Mouse (Mus musculus) G1E (cell line): ENCODE results near the gene Scn3a. TPM values are rescaled to one million over a fixed set of nuclear protein-coding genes. Genes with fewer than 3 reads are reported as not detected.
"Not testable (repeated sequence)": the region's sequence is repeated elsewhere in the genome, so short reads cannot be mapped to it uniquely, and the experiment has no call there.

Source experiments
- ATAC-seq: 2 replicates; pipeline ENCODE4 v1.8.0; 2016; ENCODE audit warnings: mild to moderate bottlenecking; ENCODE audit not compliant: insufficient number of reproducible peaks, poor library complexity, low FRiP score, severe bottlenecking; ENCODE audit errors: extremely low read depth
- DNase-seq: peaks from one replicate; pipeline ENCODE4 v3.0.0; 2012; ENCODE audit warnings: low spot score
- H3K27me3 ChIP-seq: 2 replicates; pipeline ENCODE4 v1.6.1; 2012; ENCODE audit warnings: mild to moderate bottlenecking, low read length, inconsistent platforms; ENCODE audit not compliant: insufficient read depth
- H3K36me3 ChIP-seq: replicated peaks from 2 replicates; pipeline ENCODE3; 2012; ENCODE audit warnings: mild to moderate bottlenecking, inconsistent platforms
- H3K4me1 ChIP-seq: 2 replicates; pipeline ENCODE4 v1.6.1; 2012; ENCODE audit warnings: low read depth, low read length, inconsistent platforms, mixed read lengths; ENCODE audit not compliant: insufficient read depth
- H3K4me3 ChIP-seq: 2 replicates; pipeline ENCODE4 v1.5.1; 2012; ENCODE audit warnings: low read depth, mild to moderate bottlenecking, inconsistent platforms, low read length, moderate library complexity, mixed read lengths
- H3K9me3 ChIP-seq: replicated peaks from 2 replicates; pipeline ENCODE4 v1.6.1; 2012; ENCODE audit warnings: inconsistent platforms
- CTCF ChIP-seq: IDR thresholded peaks from 2 replicates; pipeline ENCODE4 v1.5.1; 2012; ENCODE audit warnings: low read depth, low read length, inconsistent platforms, mixed read lengths
- GATA1 ChIP-seq: IDR thresholded peaks from 2 replicates; pipeline ENCODE4 v1.6.1; 2012; ENCODE audit warnings: borderline replicate concordance, low read length, inconsistent platforms, mixed read lengths
- GATA2 ChIP-seq: IDR thresholded peaks from 2 replicates; pipeline ENCODE4 v1.6.1; 2012; ENCODE audit warnings: low read depth, low read length, inconsistent platforms, borderline replicate concordance
- POLR2AphosphoS5 ChIP-seq: IDR thresholded peaks from 2 replicates; pipeline ENCODE4 v1.6.1; 2012; ENCODE audit warnings: low read depth, low read length, inconsistent platforms; ENCODE audit not compliant: insufficient replicate concordance
- TAL1 ChIP-seq: conservative IDR thresholded peaks from 2 replicates; pipeline ENCODE4 v1.6.1; 2012; ENCODE audit warnings: low read depth, low read length, inconsistent platforms, mixed read lengths
- polyA plus RNA-seq: library from polyadenylated mRNA; stranded (reverse); fragments of >175 nt; gene quantifications from 2 replicates; pipeline ENCODE4 v1.2.3, GENCODE M21; 2012
- total RNA-seq, 2 experiments: library from RNA; stranded (forward) in 1 of 2; stranded (reverse) in 1 of 2; fragments of 200-1000 nt in 1 of 2; fragments of >200 nt in 1 of 2; fragmentation: Nextera tagmentation in 1 of 2; gene quantifications; 2 replicates each; pipeline ENCODE4 v1.2.3; 2014 to 2017

Gene Scn3a
- total and polyA plus RNA-seq, 3 experiments = 0.11 TPM; not detected in 2

- TF ChIP-seq TAL1 = no peak
- TF ChIP-seq CTCF = no peak
- TF ChIP-seq GATA2 = no peak
- no peak for TF ChIP-seq POLR2AphosphoS5
- TF ChIP-seq GATA1 = no peak
- H3K9me3 ChIP-seq = peaks cover 15% of the 10 kb centered on the region
- no peaks in the 10 kb centered on the region for H3K36me3 ChIP-seq
- H3K4me3 ChIP-seq = no peak overlapping the region
- DNase-seq = no peak
- H3K27me3 ChIP-seq = no peaks in the 10 kb centered on the region
- no peaks in the 10 kb centered on the region for H3K4me1 ChIP-seq
- no peak for ATAC-seq
Measured at GRCm38 (mm10) chr2:65471311-65471882, 96.0 kb downstream of the Scn3a start.

DNA sequence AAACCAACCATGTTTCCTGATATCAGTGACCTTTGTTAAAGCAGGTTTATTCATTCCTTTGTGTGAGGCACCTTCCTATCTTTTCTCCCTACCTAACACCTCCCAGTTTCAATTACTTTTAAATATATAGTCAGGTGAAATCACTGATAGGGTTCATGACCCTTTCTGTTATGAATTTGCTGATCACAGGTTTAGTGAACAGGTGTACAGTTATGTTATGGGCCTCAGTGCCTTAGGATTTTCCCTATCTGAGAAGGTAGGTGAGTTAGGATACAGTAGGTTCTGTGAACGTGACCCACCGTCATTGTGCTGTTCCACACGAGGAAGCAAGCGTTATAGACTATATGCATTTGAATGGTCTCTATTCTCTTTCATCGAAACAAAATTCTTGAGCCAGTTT, 101.7 kb downstream of the Scn3a start:
- peaks cover 16% of the 10 kb centered on the region for H3K9me3 ChIP-seq
- H3K4me3 ChIP-seq = no peak overlapping the region
- TF ChIP-seq TAL1 = no peak
- no peak for TF ChIP-seq GATA2
- TF ChIP-seq GATA1 = no peak
- TF ChIP-seq CTCF = no peak
- TF ChIP-seq POLR2AphosphoS5 = no peak

GRCm38 (mm10) chr2:65453763-65454162, 113.7 kb downstream of the Scn3a start:
- Histone ChIP-seq H3K4me3 (no peak overlapping the region), H3K9me3 (peaks cover 7% of the 10 kb centered on the region; the same call in 1 of the 2 replicates), H3K36me3 (no peaks in the 10 kb centered on the region), H3K4me1 (no peaks in the 10 kb centered on the region), H3K27me3 (no peaks in the 10 kb centered on the region)
- DNase-seq (no peak), ATAC-seq (no peak)
- TF ChIP-seq GATA1 (no peak), TAL1 (no peak), CTCF (no peak)

More for the DNA sequence above, 101.7 kb downstream of the Scn3a start:
- ATAC-seq = no peak
- no peaks in the 10 kb centered on the region for H3K27me3 ChIP-seq
- no peak for DNase-seq
- H3K36me3 ChIP-seq = no peaks in the 10 kb centered on the region
- H3K4me1 ChIP-seq = no peaks in the 10 kb centered on the region

DNA sequence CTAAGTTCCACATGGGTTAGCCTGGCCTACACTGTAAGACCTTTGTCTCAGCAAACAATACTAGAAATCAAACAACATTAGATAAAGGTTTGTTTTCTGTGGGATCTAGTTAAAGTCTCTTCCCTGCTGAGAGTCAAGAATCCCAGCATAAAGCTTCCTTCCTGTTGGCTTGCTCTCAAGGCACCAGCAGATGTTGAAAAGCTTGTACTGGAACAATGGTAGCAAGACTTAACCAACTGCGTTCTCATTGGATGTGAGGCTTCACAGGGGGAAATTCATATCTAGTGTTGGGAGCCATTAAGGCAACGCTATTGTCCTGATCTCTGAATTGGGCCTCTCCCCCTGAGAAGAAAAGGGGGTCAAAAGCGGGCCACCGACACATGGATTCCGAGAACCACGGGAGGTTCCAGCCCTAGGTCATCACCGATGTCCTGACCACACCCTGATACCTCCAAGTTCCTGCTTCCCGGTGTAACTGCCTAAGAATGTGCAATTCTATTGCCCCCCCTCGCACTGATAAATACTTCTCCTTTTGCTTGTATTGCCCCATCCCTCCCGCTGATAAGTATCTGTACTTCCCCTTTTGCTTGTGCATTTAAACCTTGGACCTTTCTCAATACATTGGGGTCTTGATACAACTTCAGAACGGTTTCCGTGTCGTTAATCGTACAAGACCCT, 115.9 kb downstream of the Scn3a start:
- not testable (repeated sequence) for ATAC-seq, H3K27me3 ChIP-seq, H3K9me3 ChIP-seq, H3K36me3 ChIP-seq, H3K4me1 ChIP-seq, DNase-seq, H3K4me3 ChIP-seq

GRCm38 (mm10) chr2:65450449-65451360, 116.7 kb downstream of the Scn3a start:
- H3K9me3 ChIP-seq = peaks cover 10% of the 10 kb centered on the region; the same call in 1 of the 2 replicates
- H3K36me3 ChIP-seq = no peaks in the 10 kb centered on the region
- no peaks in the 10 kb centered on the region for H3K27me3 ChIP-seq
- ATAC-seq (no peak), DNase-seq (no peak)
- TF ChIP-seq GATA1 (no peak), TAL1 (no peak), CTCF (no peak), POLR2AphosphoS5 (no peak), GATA2 (no peak)
- H3K4me1 ChIP-seq = no peaks in the 10 kb centered on the region
- no peak overlapping the region for H3K4me3 ChIP-seq

- ATAC-seq = no peak
- TF ChIP-seq GATA2 (no peak), TAL1 (no peak)
- Histone ChIP-seq H3K9me3 (peaks cover 13% of the 10 kb centered on the region; the same call in 1 of the 2 replicates), H3K4me1 (no peaks in the 10 kb centered on the region), H3K27me3 (no peaks in the 10 kb centered on the region), H3K4me3 (no peak overlapping the region), H3K36me3 (no peaks in the 10 kb centered on the region)
- DNase-seq = no peak
Measured at GRCm38 (mm10) chr2:65449126-65449828, 118.2 kb downstream of the Scn3a start.
